Mouse (Mus musculus): ENCODE measurements around the gene Ctsw.
"Not testable (repeated sequence)": the region's sequence is repeated elsewhere in the genome, so short reads cannot be mapped to it uniquely, and the experiment has no call there.

Ctsw gene

DNA sequence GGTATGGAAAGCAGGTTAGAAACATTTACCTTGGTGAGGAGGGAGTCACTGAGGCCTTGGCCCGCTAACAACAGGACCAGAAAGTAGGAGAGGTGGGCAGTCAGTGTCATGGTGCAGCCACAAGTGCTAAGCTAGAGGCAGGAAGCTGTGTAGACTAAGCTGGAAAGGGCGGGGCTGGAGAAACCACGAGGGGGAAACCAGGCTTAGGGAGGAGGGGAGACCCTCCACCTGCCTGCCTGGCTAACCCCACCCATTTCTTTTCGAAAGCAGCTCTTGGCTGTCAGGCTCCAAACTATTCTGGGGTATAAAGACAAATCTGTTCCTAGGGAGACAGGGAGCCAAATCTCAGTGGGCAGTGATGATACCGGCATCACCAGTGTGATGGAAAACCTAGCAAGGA lies at the start of gene Ctsw:
TSS of gene Ctsw (minus strand) at position 134 of the 400 bp plus-strand sequence.
- DNase-seq (ENCODE audit: low read depth, low spot score), result peak; percentile 69

DNA sequence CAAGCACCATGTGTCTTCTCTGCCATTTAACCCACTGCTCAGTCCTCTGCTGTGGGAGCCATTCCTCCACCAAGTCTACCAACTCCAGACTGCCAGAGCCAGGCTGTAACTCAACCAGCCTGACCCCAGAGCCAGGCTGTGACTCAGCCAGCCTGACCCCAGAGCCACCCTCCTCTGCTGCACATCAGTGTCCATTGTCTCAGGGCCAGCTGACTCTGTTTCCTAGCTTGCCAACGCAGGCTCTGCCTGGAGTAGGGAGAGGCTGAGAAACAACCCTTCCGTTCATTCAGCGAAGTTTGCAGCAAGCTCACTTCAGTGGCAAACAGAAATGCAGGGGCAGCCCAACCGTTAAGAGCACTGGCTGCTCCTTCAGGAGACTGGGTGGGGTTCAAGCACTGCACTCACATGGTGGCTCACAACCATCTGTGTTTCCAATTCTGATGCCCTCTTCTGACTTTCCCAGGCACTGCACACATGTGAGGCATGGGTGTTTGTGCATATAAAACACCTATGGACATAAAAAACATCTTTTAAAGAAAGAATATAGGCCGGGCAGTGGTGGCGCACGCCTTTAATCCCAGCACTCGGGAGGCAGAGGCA lies 48.7 kb upstream of the Ctsw start:
- no peak for DNase-seq (ENCODE audit: low read depth, low spot score)

DNA sequence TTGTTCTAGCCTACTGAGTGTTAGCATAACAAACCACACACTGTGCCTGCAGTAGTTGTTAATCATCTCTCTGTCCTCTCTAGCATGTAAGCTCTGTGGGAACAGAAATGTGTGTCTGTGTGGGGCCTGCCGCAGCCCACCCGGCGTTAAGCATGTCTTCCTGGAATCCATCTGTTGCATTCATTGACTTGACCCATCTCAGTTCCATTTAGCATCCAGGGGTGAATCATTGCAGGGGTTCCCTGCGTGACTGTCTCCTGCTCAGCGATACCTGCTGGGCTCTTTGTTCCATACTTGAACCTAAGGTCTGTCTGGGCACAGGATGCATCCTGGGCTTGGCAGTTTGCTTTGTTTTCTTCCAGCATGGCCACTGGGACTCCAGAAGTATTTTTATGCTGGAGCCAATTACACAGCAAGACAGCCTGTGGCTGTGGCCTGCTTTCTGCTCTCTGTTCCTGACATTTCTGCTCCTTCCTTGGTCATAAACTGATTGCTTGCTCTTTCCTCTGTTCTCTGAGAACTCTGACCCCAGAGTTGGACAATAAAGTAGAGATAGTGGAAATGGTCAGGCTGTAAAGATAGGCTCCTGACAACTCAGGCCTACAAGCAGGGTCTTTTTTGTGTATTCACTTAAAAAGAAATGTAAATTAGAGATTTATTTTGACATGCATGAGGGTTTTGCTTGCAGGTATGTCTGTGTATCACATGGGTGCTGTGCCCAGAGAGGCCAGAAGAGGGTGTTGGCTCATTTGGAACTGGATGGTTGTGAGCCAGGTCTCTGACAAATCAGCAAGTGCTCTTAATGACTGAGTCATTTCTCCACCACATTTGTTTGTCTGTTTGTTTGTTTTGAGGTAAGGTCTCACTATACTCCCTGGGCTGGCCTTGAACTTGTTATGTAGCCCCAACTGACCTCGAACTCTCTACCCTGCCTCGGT lies 47.8 kb upstream of the Ctsw start:
- DNase-seq (ENCODE audit: low read depth, low spot score), result no peak

DNA sequence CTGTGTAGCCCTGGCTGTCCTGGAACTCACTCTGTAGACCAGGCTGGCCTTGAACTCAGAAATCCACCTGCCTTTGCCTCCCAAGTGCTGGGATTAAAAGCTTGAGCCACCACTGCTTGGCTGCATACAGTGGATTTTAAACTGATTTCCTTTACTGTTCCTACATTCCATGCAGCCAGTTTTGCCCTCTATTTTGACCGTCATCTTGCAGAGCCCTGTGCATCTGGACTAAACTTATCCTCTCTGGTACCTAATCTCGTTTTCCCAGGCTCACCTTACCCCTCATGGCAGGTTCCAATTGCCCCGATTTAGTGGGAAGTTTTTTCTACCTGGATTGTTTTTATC lies 44.7 kb upstream of the Ctsw start:
- DNase-seq (ENCODE audit: low read depth, low spot score), result no peak

DNA sequence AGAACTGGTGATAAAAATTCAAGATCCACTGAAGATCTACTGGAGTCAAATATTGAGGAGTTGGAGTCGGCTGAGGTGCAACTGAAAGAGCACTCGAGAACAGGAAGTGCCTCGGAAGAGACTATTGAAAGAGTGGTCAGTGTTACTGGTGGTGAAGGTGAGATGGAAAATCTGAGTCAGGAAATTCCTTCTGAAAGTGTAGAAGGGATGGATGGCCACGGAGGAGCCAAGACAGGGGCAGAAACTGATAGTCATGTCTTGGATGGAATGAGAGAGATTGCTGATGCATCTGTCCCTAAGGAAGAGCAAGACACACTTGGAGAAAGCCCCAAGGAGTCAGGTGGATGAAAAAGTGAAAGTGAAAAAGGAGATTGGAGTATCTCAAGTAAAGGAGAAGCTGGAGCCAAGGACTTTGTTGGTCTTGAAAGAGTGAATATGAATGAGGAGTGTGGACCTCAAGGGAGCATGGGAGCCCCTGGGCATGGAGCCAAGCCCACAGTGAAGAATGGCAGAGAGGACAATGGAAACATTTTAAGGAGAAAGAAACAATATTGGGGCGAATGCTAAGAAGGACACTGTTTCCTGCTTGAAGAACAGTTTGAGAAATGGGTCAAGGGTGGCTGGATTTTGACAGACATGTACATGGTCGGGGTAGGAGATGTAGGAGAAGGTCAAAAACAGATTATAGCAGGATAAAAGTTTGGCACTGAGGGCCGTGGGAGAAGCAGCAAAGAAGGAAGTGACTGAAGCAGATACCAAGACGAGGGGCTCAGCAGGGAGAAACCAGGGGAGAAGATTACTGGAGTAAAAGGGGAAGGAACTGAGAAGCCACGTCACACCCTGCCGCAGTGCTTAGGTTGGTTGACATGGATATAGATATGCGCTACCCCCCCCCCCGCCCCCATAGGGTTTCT lies 44.0 kb upstream of the Ctsw start:
- DNase-seq (ENCODE audit: low read depth, low spot score), result peak; percentile 38

DNA sequence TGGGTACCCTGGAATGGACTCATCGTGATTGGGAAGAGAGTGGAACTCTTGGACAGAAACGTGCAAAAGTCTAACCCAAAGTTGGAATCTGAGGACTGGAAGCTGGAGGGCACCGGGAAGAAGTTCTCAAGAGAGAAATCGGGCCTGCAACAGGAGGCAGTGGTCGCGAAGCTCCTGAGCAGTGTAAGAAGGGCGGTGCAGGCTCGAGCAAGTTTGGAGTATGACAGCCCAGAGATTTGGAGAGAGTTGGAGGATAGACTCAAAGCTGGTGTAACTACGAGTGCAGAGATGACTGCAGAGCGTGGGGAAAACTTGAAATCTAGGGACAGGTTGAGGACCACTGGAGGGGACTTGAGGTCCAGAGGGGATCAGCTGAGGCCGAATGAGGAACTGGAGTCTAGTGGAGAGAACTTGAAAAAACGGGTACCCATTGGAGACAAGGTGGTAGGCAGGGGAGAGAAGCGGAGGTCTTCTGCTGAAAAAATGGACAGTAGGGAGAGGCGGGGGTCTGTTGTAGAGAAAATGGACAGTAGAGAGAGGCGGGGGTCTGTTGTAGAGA lies 42.8 kb upstream of the Ctsw start:
- DNase-seq (ENCODE audit: low read depth, low spot score), result no peak

DNA sequence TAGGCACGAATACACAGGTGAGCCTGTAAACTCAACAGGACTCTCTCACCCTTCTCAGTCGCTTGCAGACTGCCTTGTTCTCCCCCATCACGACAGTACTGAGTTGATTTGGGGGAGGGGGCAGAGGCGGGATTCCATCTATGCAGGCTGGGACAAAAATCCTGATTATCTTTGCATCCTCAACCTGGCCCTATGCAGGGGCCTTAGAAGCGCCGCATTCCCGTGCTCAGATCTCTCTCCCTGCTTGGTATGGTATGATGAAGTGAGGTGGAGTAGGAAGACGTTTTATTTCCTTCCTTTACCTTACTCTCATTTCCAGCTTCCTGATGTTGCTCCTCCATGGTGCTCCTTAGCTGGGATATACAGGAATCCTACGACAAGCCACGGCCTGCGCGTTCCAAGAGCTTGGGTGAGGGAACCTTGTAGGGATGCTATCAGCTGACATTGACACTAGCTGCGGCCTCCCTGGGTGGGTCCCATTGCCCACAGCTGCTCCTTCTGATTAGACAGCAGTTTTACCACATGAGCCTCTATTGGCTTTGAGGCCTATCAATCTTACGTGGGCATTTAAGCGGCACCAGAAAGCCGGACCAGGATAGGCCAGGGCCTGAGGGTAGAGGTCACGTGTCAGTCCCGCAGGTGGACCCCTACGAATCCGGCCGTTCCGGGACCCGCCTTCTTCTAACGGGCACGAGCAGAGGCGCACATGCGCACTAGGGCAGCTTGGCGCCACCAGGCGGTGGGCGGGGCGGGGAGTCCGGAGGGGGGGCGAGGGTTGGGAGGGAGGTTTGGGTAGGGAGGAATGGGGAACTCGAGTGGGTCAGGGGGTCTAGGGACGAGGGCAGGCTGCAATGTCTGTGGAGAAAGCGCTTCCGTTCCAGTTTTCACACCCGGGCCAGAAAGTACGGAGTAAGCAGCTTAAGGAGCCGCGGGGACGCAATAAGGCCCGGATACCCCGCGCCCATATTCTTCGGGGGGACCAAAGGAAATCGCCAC lies 42.0 kb upstream of the Ctsw start, which contains the start of gene Snx32:
TSS of gene Snx32 (minus strand) at position 508 of the 996 bp plus-strand sequence.
- DNase-seq (ENCODE audit: low read depth, low spot score), result peak; percentile 98

DNA sequence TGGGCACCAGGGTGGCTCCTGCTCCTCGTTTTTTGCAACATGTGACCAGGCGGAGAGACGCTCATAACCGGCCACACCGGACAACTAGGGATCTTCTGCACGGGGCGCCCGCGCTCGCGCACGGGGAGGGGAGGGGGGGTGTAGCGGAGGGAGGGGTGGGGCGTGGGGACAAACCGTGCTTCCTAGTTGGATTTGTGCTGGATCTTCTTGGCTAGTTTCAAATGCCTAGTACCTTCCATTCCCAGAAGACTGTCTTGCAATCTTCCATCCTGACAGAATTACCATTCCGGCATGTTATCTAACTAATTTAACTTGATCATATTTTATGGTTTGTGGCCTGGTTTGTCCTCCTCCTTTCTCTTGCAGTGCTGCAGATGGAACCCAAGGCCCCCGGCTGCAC lies 35.4 kb upstream of the Ctsw start, which contains the start of gene 1700020D05Rik:
TSS of gene 1700020D05Rik (minus strand) at position 101 of the 400 bp plus-strand sequence.
- no peak for DNase-seq (ENCODE audit: low read depth, low spot score)

DNA sequence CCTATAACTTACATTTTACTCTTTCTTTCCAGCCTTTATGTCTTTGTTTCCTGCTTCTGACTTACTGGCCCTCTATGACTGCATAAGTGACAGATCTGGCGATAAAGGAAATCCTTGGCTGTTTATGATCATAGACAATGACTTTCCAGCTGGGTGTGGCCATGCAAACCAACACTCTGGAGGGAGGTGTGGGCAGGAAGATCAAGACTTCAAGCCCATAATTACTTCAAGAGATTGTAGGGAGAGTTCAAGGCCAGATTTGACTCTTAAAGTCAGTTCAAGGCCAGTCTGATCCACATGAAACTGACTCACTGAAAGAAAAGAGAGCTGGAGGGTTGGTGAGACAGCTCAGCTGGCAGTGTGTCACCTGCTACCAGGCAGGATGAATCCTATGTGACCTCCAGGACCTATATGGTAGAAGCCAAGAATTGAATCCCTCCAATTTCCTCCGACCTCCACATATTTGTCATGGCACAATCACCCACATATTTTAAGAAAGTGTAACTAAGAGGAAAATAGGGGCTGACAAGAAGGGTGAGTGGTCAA lies 32.1 kb upstream of the Ctsw start:
- DNase-seq (ENCODE audit: low read depth, low spot score), result no peak

DNA sequence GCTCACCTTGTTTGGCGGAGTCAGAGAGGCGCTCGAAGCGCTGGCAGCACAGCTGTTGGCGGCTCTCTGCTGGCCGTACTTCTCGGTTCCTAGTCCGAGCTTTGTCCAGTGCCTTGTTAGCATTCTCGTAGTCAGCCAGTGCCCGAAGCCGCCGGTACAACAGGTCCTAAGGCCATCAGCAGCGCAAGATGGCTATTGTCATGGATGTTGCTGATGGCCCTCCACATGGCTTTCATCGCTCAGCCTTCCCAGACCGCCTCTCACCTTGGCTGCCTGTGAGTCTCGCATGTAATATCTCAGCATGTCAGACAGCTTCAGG lies 27.7 kb upstream of the Ctsw start:
- no peak for DNase-seq (ENCODE audit: low read depth, low spot score)

DNA sequence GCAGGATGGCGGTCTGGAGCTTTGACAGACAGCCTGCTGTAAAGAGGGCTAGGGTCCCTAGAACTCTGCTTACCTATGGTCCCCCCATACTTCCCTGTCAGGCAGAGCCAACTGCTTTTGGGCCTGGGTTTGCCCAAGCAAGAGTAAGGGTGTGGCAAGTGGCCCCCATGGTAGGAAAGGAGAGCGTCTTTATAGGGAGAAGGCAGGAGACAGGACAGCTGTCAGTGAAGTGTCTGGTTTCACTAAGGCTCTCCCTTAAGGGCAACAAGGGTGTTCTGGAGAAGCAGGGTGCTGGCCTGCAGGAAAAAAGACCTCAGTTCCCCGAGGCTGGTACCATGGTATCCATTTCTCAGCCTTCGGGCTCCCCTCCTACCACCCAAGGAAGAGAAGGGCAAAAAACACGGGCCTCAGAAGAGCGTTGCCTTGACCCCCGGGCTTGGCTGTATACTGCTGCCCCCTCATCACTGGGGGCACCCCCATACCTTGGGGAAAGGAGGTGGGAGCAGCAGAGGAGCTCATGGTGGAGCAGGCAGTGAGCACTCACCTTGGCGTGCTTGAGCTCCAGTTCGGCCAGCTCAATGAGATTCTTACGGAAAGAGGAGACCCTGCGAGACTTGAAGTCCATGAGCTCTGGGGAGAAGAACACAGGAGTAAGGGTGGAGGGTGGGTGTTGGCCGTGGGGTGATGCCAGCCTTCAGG lies 27.2 kb upstream of the Ctsw start:
- no peak for DNase-seq (ENCODE audit: low read depth, low spot score)

DNA sequence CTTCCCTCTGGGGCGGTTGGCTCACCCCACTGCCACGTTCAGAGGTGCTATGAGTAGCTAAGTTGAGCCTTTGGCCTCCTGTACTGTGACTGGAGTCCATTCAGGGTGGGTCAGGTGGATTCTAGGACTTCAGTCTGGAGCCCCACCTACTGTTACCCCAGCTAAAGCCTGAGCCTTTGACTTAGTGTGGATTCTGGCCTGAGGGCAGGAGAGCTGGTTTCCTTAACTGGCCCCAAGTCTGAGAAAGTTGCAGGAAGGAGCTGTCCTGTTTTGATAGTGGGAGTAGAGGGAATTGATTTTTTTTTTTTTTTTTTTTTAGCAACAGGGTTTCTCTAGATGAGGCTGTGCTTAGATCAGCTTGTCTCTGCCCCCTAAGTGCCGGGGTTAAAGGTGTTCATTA lies 26.0 kb upstream of the Ctsw start:
- DNase-seq (ENCODE audit: low read depth, low spot score), result no peak

DNA sequence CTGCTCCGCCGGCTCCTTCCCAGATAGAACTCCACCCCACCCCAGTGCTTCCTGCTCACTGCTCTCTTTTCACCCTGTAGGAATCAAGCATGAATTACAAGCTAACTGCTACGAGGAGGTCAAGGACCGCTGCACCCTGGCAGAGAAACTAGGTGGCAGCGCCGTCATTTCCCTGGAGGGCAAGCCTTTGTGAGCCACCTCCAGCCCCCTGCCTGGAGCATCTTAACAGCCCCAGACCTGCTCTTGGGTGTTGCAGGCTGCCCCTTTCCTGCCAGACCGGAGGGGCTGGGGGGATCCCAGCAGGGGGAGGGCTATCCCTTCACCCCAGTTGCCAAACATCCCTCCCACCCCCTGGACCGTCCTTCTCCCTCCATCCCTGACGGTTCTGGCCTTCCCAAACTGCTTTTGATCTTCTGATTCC lies 25.0 kb upstream of the Ctsw start:
- DNase-seq (ENCODE audit: low read depth, low spot score), result not testable (repeated sequence)

DNA sequence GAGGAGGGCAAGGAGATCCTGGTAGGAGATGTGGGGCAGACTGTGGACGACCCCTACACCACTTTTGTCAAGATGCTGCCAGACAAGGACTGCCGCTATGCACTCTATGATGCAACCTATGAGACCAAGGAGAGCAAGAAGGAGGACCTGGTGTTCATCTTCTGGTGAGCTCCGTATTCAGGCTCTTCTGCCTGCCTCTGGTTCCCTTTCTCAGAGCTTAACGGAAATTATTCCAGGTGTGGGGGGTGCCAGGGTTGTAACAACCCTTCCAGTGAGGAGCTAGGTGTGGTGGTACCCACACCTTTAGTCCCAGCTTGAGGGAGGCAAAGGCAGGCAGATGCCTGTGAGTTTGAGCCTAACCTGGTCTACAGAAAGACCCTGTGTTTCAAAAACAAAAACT lies 24.3 kb upstream of the Ctsw start:
- DNase-seq (ENCODE audit: low read depth, low spot score), result no peak

DNA sequence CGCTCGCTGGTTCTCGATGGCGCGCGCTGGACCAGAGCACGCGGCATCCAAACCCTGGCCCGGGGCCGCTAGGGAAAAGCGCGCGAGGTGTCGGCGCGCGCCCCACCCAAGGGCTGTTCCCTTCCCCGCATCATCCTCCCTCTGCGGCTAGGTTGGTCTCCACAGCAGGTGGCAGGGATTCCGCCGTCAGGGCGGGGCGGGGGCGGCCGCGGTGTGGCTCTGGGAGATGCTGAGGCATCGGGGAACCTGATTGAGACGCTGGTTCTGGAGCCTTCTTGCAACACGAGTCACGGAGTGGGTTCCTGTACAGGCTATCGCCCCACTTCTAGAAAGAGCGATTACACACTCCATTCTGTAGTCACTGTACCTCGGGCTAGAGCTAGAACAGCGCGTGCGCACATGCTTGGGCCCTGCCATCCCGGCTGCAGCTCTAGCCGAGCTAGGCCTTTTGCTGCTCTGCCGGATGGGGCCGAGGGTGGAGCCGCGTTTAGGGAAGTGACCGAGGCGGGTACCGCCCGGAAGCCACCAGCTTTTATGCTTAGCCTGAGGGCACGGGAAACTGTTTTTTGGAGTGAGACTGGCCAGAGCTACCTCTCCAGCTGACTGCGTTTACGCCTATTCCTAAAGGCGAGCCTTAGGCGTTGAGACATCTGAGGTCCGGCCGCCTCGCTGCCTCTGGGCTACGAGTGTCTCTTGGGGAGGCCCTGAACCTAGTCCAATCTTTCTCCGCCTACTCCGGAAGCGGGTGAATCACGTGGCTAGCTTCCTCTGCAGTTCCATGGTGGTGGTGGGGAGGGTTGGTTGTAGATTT lies 22.8 kb upstream of the Ctsw start:
- peak; percentile 92 for DNase-seq (ENCODE audit: low read depth, low spot score)

DNA sequence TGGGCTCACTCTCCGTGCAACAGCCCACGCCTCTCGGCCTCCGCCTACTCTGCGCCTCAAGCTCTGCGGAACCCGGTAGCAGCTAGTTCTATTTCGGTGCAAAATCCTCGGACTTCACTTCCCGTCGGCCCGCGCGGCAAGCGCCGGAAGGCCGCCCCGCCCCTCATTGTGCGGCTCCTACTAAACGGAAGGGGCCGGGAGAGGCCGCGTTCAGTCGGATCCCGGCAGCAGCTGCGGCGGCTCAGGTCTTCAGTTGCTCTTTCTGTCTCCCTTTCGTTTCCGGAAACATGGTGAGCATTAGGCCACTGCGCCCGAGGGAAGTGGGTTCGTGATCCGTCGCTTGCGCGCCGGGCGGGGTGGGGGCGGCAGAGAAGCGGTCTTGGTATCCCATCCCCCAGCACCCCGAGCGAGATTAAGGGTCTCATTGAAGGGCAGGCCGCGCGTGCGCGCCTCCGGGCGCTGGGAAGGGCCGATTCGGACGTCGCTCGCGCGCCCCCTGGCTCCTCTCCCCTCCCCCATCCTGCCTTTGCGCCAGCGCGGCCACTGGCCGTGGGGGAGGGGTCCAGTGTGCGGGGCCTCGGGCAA lies 22.1 kb upstream of the Ctsw start, which contains the start of gene Cfl1:
TSS of gene Cfl1 (plus strand) at position 143 of the 585 bp plus-strand sequence.
- peak; percentile 98 for DNase-seq (ENCODE audit: low read depth, low spot score)

DNA sequence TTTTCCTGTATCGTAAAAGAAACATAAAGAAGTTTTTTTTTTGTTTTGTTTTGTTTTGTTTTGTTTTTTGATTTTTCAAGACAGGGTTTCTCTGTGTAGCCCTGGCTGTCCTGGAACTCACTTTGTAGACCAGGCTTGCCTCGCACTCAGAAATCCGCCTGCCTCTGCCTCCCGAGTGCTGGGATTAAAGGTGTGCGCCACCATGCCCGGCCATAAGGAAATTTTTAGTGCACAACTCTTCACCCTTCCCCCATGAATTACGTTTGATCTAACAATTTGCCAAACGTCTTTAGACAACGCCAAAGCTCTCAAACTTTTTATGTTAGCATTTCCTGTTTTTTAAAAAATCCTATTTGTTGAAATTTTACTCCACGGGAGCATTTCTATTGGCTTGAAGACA lies 21.4 kb upstream of the Ctsw start:
- DNase-seq (ENCODE audit: low read depth, low spot score), result not testable (repeated sequence)

DNA sequence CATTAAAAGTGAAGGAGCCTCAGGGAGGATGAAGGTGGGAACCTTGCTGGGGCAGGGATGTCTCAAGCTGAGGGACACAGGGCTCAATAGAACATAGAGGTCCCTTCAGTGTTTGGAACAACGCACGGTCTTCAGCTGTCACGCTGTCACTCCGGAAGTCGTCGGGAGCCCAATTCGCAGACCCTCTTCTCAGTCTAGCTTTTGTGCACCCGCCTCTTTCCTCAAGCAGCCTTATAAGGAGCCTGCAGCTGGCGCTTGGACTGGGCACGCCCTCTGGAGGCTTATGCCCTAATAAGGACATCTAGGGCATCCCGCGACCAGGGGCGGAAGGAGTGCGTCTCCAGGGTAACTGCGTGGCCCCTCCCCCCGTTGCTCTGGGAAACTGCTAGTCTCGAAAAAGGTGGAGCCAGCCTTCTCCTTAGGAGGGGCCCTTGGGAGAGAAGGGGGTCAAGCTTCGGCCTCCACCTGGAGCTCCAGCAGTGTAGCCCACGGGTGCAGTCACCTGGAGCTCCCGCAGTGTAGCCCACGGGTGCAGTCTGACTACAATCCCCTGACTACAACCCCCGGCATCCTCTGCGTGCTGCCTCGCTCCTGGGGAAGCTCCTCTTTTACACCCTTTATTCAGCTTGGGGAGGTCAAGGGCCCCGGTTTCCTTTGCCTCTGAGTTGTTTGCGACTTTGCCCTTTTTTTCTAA lies 20.7 kb upstream of the Ctsw start:
- DNase-seq (ENCODE audit: low read depth, low spot score), result peak; percentile 97
